Mouse (Mus musculus) midbrain, embryonic 14.5 days (tissue): ENCODE measurements around the gene Npas3. TPM values are rescaled to one million over a fixed set of nuclear protein-coding genes. Genes with fewer than 3 reads are reported as not detected.

Experiments
- ATAC-seq: fragments of 200-750 bp; cut with Nextera tagmentation; 2 replicates; pipeline ENCODE4 v1.8.0; 2017; ENCODE audit warnings: moderate number of reproducible peaks, moderate library complexity; ENCODE audit not compliant: low FRiP score, low TSS enrichment
- DNase-seq: peaks from one replicate; pipeline ENCODE4 v3.0.0-alpha.2; 2015
- H3K27ac ChIP-seq: fragments of 300-500 bp; sonication (generic); replicated peaks from 2 replicates; pipeline ENCODE4 v1.5.1; 2014; ENCODE audit warnings: mild to moderate bottlenecking, low read depth, low read length, moderate library complexity
- H3K27me3 ChIP-seq: fragments of 300-500 bp; sonication (generic); 2 replicates; pipeline ENCODE4 v1.6.1; 2014; ENCODE audit warnings: low read length, control low read depth, mixed read lengths; ENCODE audit not compliant: control insufficient read depth, insufficient read depth
- H3K36me3 ChIP-seq: fragments of 300-500 bp; sonication (generic); 2 replicates; pipeline ENCODE4 v1.6.1; 2014; ENCODE audit warnings: low read length, control low read depth; ENCODE audit not compliant: control insufficient read depth, insufficient read depth
- H3K4me1 ChIP-seq: fragments of 300-500 bp; sonication (generic); 2 replicates; pipeline ENCODE4 v1.6.1; 2014; ENCODE audit warnings: mild to moderate bottlenecking, antibody characterized with exemption, low read length, control low read depth; ENCODE audit not compliant: control insufficient read depth, insufficient read depth
- H3K4me2 ChIP-seq: fragments of 300-500 bp; sonication (generic); 2 replicates; pipeline ENCODE4 v1.6.1; 2014; ENCODE audit warnings: mild to moderate bottlenecking, low read length, moderate library complexity
- H3K4me3 ChIP-seq: fragments of 300-500 bp; sonication (generic); replicated peaks from 2 replicates; pipeline ENCODE4 v1.5.1; 2014; ENCODE audit warnings: low read depth, low read length
- H3K9ac ChIP-seq: fragments of 300-500 bp; sonication (generic); replicated peaks from 2 replicates; pipeline ENCODE4 v1.6.1; 2014; ENCODE audit warnings: mild to moderate bottlenecking, low read length, moderate library complexity
- H3K9me3 ChIP-seq: fragments of 300-500 bp; sonication (generic); 2 replicates; pipeline ENCODE4 v1.6.1; 2016; ENCODE audit warnings: low read length, control low read depth, mixed read lengths; ENCODE audit not compliant: control insufficient read depth
- WGBS: fragments of 180-500 bp; shearing (Covaris S2); extraction: QIAGEN DNeasy Blood & Tissue Kit; methylation state at CpG from one replicate; pipeline ENCODE4 v1.1.7; 2014; 5-methylcytosine and 5-hydroxymethylcytosine counted together
- polyA plus RNA-seq: library from polyadenylated mRNA; unstranded; fragments of >200 nt; fragmentation: Nextera tagmentation; extraction: Ambion mirVana; gene quantifications from 2 replicates; pipeline ENCODE4 v1.2.1, GENCODE M21; 2014

The Npas3 gene
- polyA plus RNA-seq, 1 experiment from 2014 or later: 34.0 TPM

DNA sequence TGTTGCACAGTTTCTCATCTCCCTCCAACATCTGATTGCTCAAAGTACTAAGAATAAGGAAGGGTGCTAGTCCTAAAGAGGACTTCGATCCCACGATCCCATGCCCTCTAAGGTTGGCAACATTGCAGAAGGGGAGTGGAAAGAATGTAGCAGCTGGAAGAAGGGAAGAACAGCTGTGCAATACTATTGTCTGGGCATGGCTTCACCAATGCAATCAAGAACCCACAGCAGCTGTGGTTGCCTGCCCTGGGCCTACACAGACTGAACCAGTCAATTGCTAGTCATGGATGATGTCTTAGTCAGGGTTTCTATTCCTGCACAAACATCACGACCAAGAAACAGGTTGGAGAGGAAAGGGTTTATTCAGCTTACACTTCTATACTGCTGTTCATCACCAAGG lies 53.7 kb downstream of the Npas3 start:
- H3K36me3 ChIP-seq: no peaks in the 10 kb centered on the region
- no peak for DNase-seq
- no peak overlapping the region for H3K4me3 ChIP-seq
- no peak for ATAC-seq
- H3K4me2 ChIP-seq: no peak overlapping the region
- WGBS: 89% methylated on average over 3 of the region's 3 CpGs
- no peak overlapping the region for H3K9ac ChIP-seq
- H3K4me1 ChIP-seq: peaks cover 18% of the 10 kb centered on the region
- no peak overlapping the region for H3K27ac ChIP-seq
- H3K9me3 ChIP-seq: no peaks in the 10 kb centered on the region
- H3K27me3 ChIP-seq: no peaks in the 10 kb centered on the region

DNA sequence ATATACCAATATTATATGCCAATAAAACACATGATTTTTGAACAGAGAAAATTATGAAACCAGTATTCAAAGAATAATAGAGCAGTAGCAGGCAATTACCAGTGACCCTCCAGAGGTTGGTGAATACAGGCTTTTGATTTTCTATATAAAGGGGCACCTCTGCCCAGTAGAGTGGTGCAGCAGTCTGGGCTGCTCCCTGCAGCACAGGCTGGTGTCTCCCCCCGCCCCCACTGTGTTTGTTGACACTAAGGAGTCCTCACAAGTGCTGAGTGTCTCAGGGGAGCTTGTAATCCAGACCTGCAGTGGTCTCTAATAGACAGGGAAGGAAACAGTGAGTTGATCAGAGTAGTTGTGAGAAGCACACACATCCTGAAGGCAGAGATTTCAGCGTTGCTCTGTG lies 68.2 kb downstream of the Npas3 start:
- Histone ChIP-seq H3K27ac (no peak overlapping the region), H3K9me3 (no peaks in the 10 kb centered on the region), H3K4me1 (peaks cover 8% of the 10 kb centered on the region; the same call in 1 of the 2 replicates), H3K9ac (no peak overlapping the region), H3K36me3 (no peaks in the 10 kb centered on the region), H3K4me3 (no peak overlapping the region), H3K27me3 (no peaks in the 10 kb centered on the region), H3K4me2 (no peak overlapping the region)
- DNase-seq (no peak), ATAC-seq (no peak)
- 52% methylated on average over 2 of the region's 2 CpGs for WGBS

DNA sequence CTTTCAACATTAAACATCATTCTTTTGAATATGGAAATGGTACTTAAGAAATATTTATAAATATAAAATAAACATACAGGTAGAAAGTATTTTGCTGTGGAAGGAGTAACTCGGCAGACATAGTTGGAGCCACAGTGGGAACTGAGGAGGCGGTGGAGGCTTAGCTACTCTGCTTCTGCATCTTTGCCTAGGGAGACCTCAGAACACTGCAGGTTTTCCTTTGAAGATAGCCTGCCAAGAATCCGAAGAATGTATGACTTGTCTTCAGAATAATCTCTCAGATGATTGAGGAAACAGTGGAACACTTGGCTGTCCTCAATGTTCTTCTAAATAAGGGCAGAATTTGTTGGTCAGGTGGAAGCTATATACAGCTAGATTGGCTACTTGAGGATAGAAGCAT lies 69.3 kb downstream of the Npas3 start:
- no peaks in the 10 kb centered on the region for H3K27me3 ChIP-seq
- 66% methylated on average over 3 of the region's 3 CpGs for WGBS
- no peak for ATAC-seq
- peaks cover 14% of the 10 kb centered on the region for H3K4me1 ChIP-seq
- no peak for DNase-seq
- H3K4me3 ChIP-seq: no peak overlapping the region
- no peak overlapping the region for H3K9ac ChIP-seq
- H3K36me3 ChIP-seq: no peaks in the 10 kb centered on the region
- H3K27ac ChIP-seq: no peak overlapping the region
- H3K4me2 ChIP-seq: no peak overlapping the region
- H3K9me3 ChIP-seq: no peaks in the 10 kb centered on the region

DNA sequence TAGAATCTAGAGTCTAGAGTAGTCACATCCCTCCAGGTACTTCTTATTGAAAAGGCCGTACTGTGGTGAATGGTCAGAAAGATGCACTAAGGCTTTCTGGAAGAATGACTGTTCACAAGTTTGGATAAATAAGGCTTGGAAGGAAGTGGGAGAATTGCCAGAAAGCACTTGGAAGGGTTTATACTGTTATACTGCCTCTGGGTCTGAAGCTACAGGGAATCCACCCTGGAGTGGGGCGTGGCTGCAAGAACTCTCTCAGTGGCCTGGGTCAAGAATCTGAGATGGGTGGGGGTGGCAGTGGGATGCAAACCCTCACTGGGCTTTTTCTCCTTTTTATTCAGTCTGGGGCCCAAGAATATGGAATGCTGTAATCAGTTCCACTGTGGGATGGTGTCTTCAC lies 72.0 kb downstream of the Npas3 start:
- ATAC-seq (no peak), DNase-seq (no peak)
- Histone ChIP-seq H3K27ac (no peak overlapping the region), H3K4me2 (no peak overlapping the region), H3K9ac (no peak overlapping the region), H3K9me3 (no peaks in the 10 kb centered on the region), H3K36me3 (no peaks in the 10 kb centered on the region), H3K4me1 (peaks cover 12% of the 10 kb centered on the region), H3K4me3 (no peak overlapping the region), H3K27me3 (no peaks in the 10 kb centered on the region)
- 91% methylated on average over 2 of the region's 2 CpGs for WGBS

- H3K9ac ChIP-seq: no peak overlapping the region
- no peaks in the 10 kb centered on the region for H3K27me3 ChIP-seq
- H3K4me2 ChIP-seq: no peak overlapping the region
- ATAC-seq (no peak), DNase-seq (no peak)
- no peaks in the 10 kb centered on the region for H3K36me3 ChIP-seq
- H3K4me3 ChIP-seq: no peak overlapping the region
- no peak overlapping the region for H3K27ac ChIP-seq
- H3K4me1 ChIP-seq: peaks cover 10% of the 10 kb centered on the region
- no peaks in the 10 kb centered on the region for H3K9me3 ChIP-seq
- 77% methylated on average over 12 of the region's 12 CpGs for WGBS
Measured at GRCm38 (mm10) chr12:53321018-53321417, 72.5 kb downstream of the Npas3 start.

DNA sequence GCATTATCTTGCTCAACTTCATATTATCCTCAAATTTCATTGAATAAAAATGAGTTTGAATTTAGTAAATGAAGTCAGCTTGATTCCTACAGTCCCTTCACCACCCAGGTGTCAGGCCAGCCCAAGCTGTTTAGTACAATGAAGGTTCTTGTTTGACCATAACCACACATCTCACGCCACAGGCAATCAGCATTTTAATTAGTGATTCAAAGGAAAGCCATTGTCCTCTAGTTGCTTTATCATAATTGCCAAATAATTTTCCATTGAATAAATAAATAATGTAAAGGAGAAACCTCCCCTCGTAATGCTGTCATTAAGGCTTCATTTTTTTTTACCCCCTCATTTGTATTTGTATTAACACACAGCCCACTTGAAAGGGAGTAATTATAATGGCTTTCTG lies 73.5 kb downstream of the Npas3 start:
- Histone ChIP-seq H3K4me3 (no peak overlapping the region), H3K9ac (no peak overlapping the region), H3K9me3 (no peaks in the 10 kb centered on the region), H3K27ac (0 out of 2 replicates have a peak overlapping the region, but pooled peaks have one; percentile 13), H3K27me3 (no peaks in the 10 kb centered on the region), H3K4me1 (peaks cover 6% of the 10 kb centered on the region), H3K4me2 (no peak overlapping the region), H3K36me3 (no peaks in the 10 kb centered on the region)
- ATAC-seq (no peak), DNase-seq (no peak)
- WGBS: 30% methylated on average over 2 of the region's 2 CpGs

- H3K27me3 ChIP-seq: no peaks in the 10 kb centered on the region
- H3K36me3 ChIP-seq: no peaks in the 10 kb centered on the region
- no peak overlapping the region for H3K4me2 ChIP-seq
- ATAC-seq (no peak), DNase-seq (no peak)
- H3K4me1 ChIP-seq: peaks cover 5% of the 10 kb centered on the region; the same call in 1 of the 2 replicates
- no peak overlapping the region for H3K4me3 ChIP-seq
- H3K9ac ChIP-seq: no peak overlapping the region
- H3K9me3 ChIP-seq: no peaks in the 10 kb centered on the region
- WGBS: 46% methylated on average over 3 of the region's 3 CpGs
- H3K27ac ChIP-seq: no peak overlapping the region
Measured at GRCm38 (mm10) chr12:53327653-53328188, 79.2 kb downstream of the Npas3 start.

GRCm38 (mm10) chr12:53328257-53328736 lies 79.8 kb downstream of the Npas3 start:
- 47% methylated on average over 5 of the region's 5 CpGs for WGBS
- ATAC-seq (no peak), DNase-seq (peak; percentile 57)
- Histone ChIP-seq H3K9me3 (no peaks in the 10 kb centered on the region), H3K36me3 (no peaks in the 10 kb centered on the region), H3K4me2 (no peak overlapping the region), H3K4me1 (peaks cover 5% of the 10 kb centered on the region; the same call in 1 of the 2 replicates), H3K4me3 (no peak overlapping the region), H3K27me3 (no peaks in the 10 kb centered on the region), H3K27ac (no peak overlapping the region), H3K9ac (no peak overlapping the region)

GRCm38 (mm10) chr12:53330141-53330540 lies 81.7 kb downstream of the Npas3 start:
- Histone ChIP-seq H3K4me3 (no peak overlapping the region), H3K9ac (no peak overlapping the region), H3K4me1 (peaks cover 5% of the 10 kb centered on the region; the same call in 1 of the 2 replicates), H3K9me3 (no peaks in the 10 kb centered on the region), H3K27me3 (no peaks in the 10 kb centered on the region), H3K4me2 (no peak overlapping the region), H3K36me3 (no peaks in the 10 kb centered on the region), H3K27ac (no peak overlapping the region)
- ATAC-seq (no peak), DNase-seq (no peak)
- 90% methylated on average over 6 of the region's 6 CpGs for WGBS
